Mouse (Mus musculus): ENCODE measurements at regions not wholly inside any gene's neighbourhood (a gene's known extent, or its start where the extent isn't known, plus 50 kb on each side); places are given as distances from the start of the nearest gene placed in this dataset.
A peak's percentile ranks its signal among the peaks of the same experiment; 100 is the strongest.

DNA sequence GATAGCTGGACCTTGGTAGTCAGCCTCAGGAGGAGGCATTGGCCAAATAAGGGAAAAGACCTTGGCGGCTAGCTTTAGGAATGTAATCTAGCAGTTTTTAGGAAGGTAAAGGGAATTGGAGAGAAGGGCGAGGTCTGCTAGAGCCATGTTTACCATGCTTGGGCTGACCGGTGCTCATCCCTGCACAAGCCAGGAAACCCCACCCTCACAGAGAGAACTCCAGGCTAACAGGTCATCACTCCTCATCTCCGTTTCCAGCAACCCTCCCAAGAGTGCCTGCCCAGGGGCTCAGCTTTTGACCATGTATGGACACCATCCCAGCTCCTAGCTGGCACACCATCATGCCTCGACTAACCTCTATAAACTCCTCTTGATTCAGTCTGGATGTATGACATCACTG lies 1162.9 kb downstream of the 4930447A16Rik start:
- TF ChIP-seq POLR2A (IDR thresholded peaks at IDR 0.05; ENCODE audit: borderline replicate concordance, extremely low read depth, insufficient read depth, insufficient read length, poor library complexity, severe bottlenecking) (no peak), CTCF (IDR thresholded peaks at IDR 0.05; ENCODE audit: borderline replicate concordance, extremely low read depth, insufficient read depth, insufficient read length) (no peak)
- DNase-seq (ENCODE audit: low read depth), result no peak

DNA sequence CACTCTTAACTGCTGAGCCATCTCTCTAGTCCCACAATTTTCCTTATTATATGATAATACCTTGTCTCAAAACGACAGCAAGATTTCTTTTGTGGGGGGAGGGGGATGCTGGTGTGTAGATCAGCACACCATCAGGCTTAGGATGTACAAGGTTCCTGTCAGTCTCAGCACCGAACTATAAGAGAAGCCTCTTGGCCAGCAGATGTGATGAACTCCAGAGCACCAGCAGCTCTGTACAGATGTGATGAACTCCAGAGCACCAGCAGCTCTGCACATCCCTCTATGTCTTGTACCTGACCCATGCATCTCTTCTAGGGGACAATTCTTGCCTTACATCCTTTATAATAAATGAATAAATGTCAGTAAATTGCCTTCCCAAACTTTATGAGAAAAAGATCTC lies 1163.7 kb downstream of the 4930447A16Rik start:
- no peak for DNase-seq (ENCODE audit: low read depth)
- TF ChIP-seq POLR2A (IDR thresholded peaks at IDR 0.05; ENCODE audit: borderline replicate concordance, extremely low read depth, insufficient read depth, insufficient read length, poor library complexity, severe bottlenecking), result no peak
- no peak for TF ChIP-seq CTCF (IDR thresholded peaks at IDR 0.05; ENCODE audit: borderline replicate concordance, extremely low read depth, insufficient read depth, insufficient read length)

DNA sequence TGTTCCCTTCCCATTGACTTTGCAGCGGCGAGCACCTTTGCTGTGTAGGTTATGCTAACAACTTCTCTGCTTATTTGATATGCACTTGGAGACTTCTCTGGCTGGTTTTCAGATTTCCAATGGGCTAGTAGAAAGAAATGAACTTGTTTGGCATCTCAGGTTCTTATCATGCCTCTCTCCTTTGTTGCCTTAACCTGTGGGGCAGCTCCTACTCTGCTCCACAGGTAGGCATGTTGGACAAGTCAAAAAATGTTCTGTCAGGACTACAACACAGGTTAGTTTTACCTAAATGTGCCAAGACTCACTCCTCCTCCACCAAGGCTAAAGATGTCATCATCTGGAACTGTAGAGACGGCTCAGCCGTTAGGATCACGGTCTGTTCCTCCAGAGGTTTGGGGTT lies 1164.3 kb downstream of the 4930447A16Rik start:
- DNase-seq (ENCODE audit: low read depth), result no peak
- TF ChIP-seq CTCF (IDR thresholded peaks at IDR 0.05; ENCODE audit: borderline replicate concordance, extremely low read depth, insufficient read depth, insufficient read length), result no peak
- no peak for TF ChIP-seq POLR2A (IDR thresholded peaks at IDR 0.05; ENCODE audit: borderline replicate concordance, extremely low read depth, insufficient read depth, insufficient read length, poor library complexity, severe bottlenecking)

DNA sequence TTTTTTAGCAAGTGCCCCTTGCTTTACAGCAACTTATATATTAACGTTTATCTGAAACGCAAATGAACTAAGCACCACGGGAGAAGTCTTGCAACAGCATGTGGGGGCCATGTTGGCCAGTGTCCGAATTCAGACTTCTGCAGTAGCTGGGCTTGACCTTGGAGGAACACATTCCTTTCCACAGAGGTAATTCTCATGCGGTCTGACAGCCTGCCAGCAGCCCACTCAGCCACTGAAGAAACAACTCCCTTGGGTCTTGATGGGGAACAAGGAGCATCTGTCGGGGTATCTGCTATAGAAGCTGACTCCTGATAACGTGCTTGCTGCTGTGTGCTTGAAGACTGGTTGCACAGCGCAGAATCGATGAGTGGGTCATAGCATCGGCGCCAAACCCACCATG lies 1168.7 kb downstream of the 4930447A16Rik start:
- peak; percentile 13 for DNase-seq (ENCODE audit: low read depth)
- TF ChIP-seq POLR2A (IDR thresholded peaks at IDR 0.05; ENCODE audit: borderline replicate concordance, extremely low read depth, insufficient read depth, insufficient read length, poor library complexity, severe bottlenecking) (no peak), CTCF (IDR thresholded peaks at IDR 0.05; ENCODE audit: borderline replicate concordance, extremely low read depth, insufficient read depth, insufficient read length) (no peak)

DNA sequence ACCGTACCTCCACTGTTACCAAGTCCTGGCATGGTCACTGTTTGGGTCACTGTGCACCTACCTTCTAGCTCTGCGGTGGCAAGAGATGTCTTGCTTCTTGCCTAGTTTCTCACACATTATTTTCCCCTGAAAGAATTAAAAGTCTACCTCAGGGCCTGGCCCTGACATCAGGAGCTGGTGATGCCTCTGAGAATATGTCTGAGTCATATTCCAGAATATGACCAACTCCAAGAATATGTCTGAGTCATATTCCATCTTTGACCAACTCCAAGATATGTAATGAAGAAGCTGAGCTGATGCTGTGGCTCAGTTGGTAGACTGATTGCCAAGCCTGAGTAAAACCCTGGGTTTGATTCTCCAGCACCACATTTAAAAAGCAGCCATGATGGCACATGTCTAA lies 1169.4 kb downstream of the 4930447A16Rik start:
- DNase-seq (ENCODE audit: low read depth), result no peak
- no peak for TF ChIP-seq CTCF (IDR thresholded peaks at IDR 0.05; ENCODE audit: borderline replicate concordance, extremely low read depth, insufficient read depth, insufficient read length)
- TF ChIP-seq POLR2A (IDR thresholded peaks at IDR 0.05; ENCODE audit: borderline replicate concordance, extremely low read depth, insufficient read depth, insufficient read length, poor library complexity, severe bottlenecking), result no peak

DNA sequence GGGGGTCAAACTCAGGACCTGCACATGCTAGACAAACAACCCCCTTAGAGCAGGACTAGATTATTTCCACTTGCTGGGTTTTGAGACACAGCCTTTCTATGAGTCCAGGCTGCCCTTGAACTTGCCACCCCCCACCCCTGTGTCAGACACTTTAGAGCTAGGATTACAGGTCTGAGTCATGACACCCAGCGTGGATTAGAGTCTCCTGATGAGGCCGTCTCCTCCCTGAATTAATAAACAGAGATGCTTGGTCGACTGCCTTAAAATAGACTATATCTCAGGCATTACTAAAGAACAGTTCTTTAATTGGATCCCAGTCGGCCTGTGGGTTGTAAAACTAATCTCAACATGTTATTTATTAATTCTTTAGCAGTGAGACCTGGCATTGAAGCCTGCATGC lies 1170.5 kb downstream of the 4930447A16Rik start:
- no peak for DNase-seq (ENCODE audit: low read depth)
- TF ChIP-seq CTCF (IDR thresholded peaks at IDR 0.05; ENCODE audit: borderline replicate concordance, extremely low read depth, insufficient read depth, insufficient read length) (no peak), POLR2A (IDR thresholded peaks at IDR 0.05; ENCODE audit: borderline replicate concordance, extremely low read depth, insufficient read depth, insufficient read length, poor library complexity, severe bottlenecking) (no peak)

DNA sequence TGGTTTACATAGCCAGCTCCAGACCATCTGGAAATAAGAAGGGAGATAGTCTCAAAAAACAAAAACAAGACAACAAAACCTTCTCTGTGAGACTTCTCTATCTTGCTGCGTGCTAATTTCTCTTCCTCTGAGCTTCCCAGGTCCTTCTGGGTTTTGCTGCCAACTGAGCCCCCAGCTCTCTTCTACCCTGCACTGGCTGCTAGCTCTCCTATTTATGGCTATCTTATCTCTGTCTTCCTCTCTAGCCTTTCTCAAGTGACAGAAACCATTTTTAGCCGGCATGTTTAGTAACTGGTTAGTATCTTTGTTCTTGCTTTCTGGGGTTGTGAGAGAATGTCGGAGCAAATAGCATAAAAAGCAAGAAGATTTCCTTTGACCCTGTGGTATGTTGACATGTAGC lies 1172.1 kb downstream of the 4930447A16Rik start:
- DNase-seq (ENCODE audit: low read depth), result no peak
- TF ChIP-seq POLR2A (IDR thresholded peaks at IDR 0.05; ENCODE audit: borderline replicate concordance, extremely low read depth, insufficient read depth, insufficient read length, poor library complexity, severe bottlenecking) (no peak), CTCF (IDR thresholded peaks at IDR 0.05; ENCODE audit: borderline replicate concordance, extremely low read depth, insufficient read depth, insufficient read length) (no peak)

DNA sequence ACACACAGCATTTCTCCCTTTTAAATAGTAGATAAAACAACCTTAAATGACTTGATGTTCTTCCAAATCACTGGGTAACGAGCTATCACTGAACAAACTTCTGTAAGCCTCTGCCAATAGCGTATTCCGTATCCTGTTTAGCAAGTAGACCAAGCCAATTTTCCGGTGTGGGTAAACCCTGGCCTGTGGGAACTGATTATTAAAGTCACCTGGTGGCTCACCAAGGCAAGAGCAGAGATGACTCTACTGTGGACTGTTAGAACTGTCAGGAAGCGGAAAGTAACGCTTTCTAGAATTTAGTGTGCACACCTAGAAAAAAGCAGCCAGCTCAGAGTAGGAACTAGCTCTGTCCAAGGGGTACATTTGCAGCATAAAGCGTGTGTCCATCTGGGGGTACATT lies 1176.1 kb downstream of the 4930447A16Rik start:
- no peak for TF ChIP-seq POLR2A (IDR thresholded peaks at IDR 0.05; ENCODE audit: borderline replicate concordance, extremely low read depth, insufficient read depth, insufficient read length, poor library complexity, severe bottlenecking)
- TF ChIP-seq CTCF (IDR thresholded peaks at IDR 0.05; ENCODE audit: borderline replicate concordance, extremely low read depth, insufficient read depth, insufficient read length), result no peak
- no peak for DNase-seq (ENCODE audit: low read depth)

DNA sequence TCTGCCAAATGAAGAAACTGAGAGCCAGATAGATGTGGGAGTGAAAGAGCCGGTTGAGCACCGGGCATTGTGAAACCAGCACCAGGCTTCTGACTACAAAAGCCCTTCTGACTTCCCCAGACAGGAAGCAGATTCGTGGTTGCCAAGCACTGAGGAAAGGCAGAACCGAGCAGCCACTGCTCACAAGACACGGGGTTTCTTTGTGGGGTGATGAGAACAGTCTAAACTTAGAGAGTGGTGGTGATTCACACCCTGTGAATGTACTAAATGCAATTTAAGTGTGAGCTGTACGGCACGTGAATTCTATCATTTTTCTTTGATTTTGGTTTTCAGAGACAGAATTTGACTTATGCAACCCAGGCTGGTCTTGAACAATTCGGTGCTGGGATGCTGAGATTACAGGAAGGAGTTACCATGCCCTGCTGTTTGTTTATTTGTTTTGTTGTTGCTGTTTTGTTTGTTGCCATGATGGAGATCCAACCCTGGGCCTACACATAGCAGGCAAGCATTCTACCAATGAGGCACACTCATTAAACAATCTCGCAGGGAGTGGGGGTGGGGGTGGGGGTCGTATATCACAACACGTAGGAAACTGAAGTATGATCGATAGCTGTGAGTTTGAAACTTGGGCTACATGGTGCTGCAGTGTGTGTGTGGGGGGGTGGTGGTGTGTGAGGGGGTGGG lies 1177.0 kb downstream of the 4930447A16Rik start:
- no peak for TF ChIP-seq CTCF (IDR thresholded peaks at IDR 0.05; ENCODE audit: borderline replicate concordance, extremely low read depth, insufficient read depth, insufficient read length)
- TF ChIP-seq POLR2A (IDR thresholded peaks at IDR 0.05; ENCODE audit: borderline replicate concordance, extremely low read depth, insufficient read depth, insufficient read length, poor library complexity, severe bottlenecking), result no peak
- DNase-seq (ENCODE audit: low read depth), result peak; percentile 45

DNA sequence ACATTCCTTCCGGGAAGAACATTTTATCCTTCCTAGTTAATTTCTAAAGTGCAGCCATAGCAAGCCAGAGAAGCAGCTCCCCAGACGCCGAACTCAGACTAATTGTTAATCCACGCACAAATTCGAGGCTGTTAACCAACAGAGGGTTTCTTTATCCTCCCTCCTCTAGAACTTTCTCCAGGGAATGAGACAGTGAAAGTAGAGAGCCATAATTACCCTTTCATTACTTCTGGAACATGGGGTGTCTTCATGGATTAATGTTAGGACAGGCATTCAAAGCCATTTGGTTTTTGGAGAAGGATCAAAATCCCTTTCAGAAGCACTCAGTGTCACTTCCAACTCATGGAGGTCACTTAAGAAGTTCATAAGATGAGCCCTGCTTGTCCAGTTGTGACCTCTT lies 1178.6 kb downstream of the 4930447A16Rik start:
- TF ChIP-seq POLR2A (IDR thresholded peaks at IDR 0.05; ENCODE audit: borderline replicate concordance, extremely low read depth, insufficient read depth, insufficient read length, poor library complexity, severe bottlenecking) (no peak), CTCF (IDR thresholded peaks at IDR 0.05; ENCODE audit: borderline replicate concordance, extremely low read depth, insufficient read depth, insufficient read length) (no peak)
- peak; percentile 12 for DNase-seq (ENCODE audit: low read depth)

DNA sequence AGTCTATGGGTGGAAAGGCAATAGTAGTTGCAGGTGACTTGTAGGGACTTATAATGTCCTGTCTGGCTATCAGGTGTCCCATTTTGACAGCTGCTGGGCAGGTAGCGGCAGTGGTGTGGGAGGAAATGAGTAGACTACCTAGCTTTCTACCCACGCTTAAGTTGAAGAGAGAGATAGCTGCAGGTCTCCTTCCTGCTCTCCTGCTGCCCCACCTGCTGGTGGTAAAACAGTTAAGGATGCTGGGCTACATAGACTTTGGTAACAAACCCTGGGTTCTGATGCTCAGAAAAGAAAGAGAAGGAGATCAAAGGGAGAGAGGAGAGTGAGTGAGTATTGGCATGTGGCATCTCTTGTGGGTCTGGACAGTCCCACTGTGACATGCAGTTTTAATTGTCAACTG lies 1182.0 kb downstream of the 4930447A16Rik start:
- TF ChIP-seq POLR2A (IDR thresholded peaks at IDR 0.05; ENCODE audit: borderline replicate concordance, extremely low read depth, insufficient read depth, insufficient read length, poor library complexity, severe bottlenecking) (no peak), CTCF (IDR thresholded peaks at IDR 0.05; ENCODE audit: borderline replicate concordance, extremely low read depth, insufficient read depth, insufficient read length) (no peak; the same call in 1 of the 2 replicates)

DNA sequence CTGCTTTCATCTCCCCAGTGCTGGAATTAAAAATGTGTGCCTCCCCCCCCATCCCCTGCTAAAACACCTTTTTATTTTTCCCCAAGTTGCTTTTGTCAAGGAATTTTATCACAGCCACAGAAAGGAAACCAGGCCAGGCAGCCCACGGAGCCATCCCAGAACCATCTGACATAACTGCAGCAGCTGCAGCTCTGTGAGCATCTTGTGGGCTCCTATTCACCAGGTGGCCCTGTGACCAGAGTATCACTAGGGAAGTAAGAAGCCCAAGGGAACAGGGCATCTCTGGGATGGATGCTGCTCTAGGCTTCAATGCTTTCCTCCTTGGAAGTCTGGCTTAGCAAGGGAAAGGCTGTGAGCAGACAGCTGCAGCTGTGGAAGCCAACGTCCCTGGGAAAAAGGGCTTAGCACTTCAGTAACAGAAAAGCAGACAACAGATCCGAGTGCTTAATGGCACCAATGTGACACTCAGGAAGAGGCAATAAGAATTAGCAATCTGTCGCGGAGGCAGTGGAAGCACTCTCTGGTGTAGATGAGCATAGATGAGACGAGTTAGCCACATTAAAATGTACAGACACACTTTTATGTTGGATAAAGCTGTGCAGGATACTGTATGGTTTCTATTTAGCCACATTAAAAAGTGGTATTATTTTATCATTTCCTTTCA lies 1183.0 kb downstream of the 4930447A16Rik start:
- peak; percentile 12 for DNase-seq (ENCODE audit: low read depth)
- TF ChIP-seq CTCF (IDR thresholded peaks at IDR 0.05; ENCODE audit: borderline replicate concordance, extremely low read depth, insufficient read depth, insufficient read length) (no peak), POLR2A (IDR thresholded peaks at IDR 0.05; ENCODE audit: borderline replicate concordance, extremely low read depth, insufficient read depth, insufficient read length, poor library complexity, severe bottlenecking) (no peak)

More for the DNA sequence above, 1182.0 kb downstream of the 4930447A16Rik start:
- no peak for DNase-seq (ENCODE audit: low read depth)

Data from brain, embryonic 14.5 days (tissue).